Mouse (Mus musculus) bone marrow, adult 2 months (tissue): ENCODE results near the gene Ap3m1.

Source experiments
- CTCF ChIP-seq: fragments of 200-500 bp; IDR thresholded peaks from 2 replicates; pipeline ENCODE4 v1.5.1; 2011; ENCODE audit warnings: low read length, control low read depth; ENCODE audit not compliant: control insufficient read depth, insufficient read depth
- POLR2A ChIP-seq: fragments of 200-500 bp; IDR thresholded peaks from 2 replicates; pipeline ENCODE4 v1.6.1; 2011; ENCODE audit warnings: low read depth, mild to moderate bottlenecking, control low read depth, low read length, borderline replicate concordance; ENCODE audit not compliant: control insufficient read depth

GRCm38 (mm10) chr14:21096689-21097088 lies 44.4 kb upstream of the Ap3m1 start:
- TF ChIP-seq CTCF = no peak
- TF ChIP-seq POLR2A = no peak
